Mouse (Mus musculus): ENCODE measurements around the gene Olfr524.
A peak's percentile ranks its signal among the peaks of the same experiment; 100 is the strongest.

Olfr524 gene

GRCm38 (mm10) chr7:140186646-140187620, 18.8 kb downstream of the Olfr524 start:
- peak; percentile 12 for DNase-seq (ENCODE audit: low spot score)

- DNase-seq (ENCODE audit: low spot score), result no peak
Observed at GRCm38 (mm10) chr7:140184206-140184605, 21.6 kb downstream of the Olfr524 start.

GRCm38 (mm10) chr7:140180692-140181091, 25.1 kb downstream of the Olfr524 start:
- no peak for DNase-seq (ENCODE audit: low spot score)

DNA sequence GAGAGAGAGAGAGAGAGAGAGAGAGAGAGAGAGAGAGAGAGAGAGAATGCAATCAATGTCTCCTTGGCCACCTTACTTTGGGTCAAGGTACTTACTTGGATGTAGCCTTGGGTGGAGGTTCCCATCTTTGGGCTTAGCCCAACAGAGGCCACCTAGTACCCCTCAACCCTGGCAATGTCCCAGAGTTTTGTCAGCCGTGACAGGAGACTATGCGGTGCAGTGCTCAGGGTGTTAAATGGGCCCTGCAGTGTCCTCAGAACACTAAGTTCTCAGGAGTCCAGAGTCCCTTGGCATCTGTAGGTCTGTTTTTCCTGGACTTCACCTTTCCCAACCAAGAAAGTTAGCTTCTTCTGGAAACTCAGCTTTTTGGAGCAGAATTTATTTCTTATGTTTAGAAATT, 26.6 kb downstream of the Olfr524 start:
- DNase-seq (ENCODE audit: low spot score), result no peak

GRCm38 (mm10) chr7:140172936-140173335, 32.8 kb downstream of the Olfr524 start, which contains the start of gene Olfr523:
Gene Olfr523 (plus strand): TSS chr7:140173217.
- no peak for DNase-seq (ENCODE audit: low spot score)

- no peak for DNase-seq (ENCODE audit: low spot score)
Observed at GRCm38 (mm10) chr7:140170863-140171262, 34.9 kb downstream of the Olfr524 start.

DNA sequence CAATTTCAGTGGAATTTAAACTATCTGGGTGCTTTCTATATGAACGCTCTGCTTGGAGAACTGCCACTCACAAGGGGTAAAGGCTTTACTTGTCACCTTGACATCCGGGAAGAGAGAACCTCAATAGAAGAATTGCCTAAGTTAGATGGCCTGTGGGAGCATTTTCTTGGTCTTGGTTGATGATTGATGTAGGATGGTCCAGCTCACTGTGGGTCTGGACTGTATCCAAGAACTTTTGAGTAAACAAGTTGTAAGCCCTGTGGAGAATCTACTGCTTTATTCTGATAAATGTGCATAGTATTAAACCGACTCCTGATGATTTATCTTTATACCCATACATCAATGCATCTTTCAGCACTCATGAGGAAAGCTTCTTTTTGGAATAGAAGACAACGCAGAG, 36.4 kb downstream of the Olfr524 start:
- DNase-seq (ENCODE audit: low spot score), result no peak

DNA sequence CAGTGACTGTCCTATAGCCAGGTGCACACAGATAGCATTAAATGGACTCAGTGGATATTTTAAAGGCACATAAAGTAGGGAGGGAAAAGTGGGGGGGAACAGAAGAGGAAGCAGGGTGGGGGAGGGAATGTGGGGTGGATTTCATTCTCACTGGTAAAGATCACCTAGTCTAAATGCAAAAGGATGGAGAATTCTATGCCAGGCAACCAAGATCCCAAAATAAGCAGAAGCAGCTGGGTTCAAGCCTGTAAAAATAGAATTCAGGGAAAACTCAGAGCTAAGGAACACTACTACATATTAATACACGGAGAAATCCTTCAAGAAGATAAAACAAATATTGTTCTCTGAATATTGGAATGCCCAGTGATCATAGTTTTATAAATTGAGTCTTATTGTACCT, 37.8 kb downstream of the Olfr524 start:
- no peak for DNase-seq (ENCODE audit: low spot score)

DNA sequence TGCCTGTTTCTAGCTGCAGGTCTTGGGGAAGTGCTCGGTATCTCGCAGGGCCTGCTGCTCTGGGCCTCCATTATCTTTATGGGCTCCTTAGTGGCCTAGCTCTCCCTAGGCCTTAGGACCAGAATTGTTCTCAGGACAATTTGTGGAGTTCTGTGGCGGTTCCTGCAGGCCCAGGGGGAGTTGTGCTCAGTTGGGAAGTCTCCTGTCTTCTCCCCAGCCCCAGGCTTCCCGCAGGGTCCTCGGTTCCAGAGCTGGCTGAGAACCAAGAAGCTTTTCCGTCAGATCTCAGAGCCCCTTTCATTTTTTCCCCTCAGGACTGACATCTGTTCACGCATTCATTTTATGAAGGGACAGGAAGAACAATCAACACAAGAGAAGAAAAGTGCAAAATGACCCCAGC, 41.1 kb downstream of the Olfr524 start, which contains the start of gene Olfr522:
Gene Olfr522, minus strand, starts transcription at position 101 of the 400 bp plus-strand sequence.
- DNase-seq (ENCODE audit: low spot score), result no peak

DNA sequence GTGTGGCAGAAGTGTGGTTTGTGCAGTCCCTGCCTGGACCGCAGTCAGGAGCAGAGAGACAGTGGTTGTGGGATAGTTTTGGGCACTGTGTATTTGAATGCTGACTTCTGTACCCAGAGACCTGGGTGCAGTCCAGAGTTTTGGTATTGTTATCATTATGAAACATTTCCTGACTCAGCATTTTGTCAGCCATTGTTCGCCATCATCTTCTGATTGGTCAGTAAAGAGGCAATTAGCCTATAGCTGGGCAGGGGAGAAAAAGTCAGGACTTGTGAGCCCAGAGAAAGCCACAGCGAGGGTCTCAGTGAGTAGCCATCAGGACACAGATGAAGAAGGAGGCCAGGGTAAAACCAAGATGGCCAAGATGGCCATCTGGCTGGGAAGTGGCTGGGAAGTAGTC, 45.4 kb downstream of the Olfr524 start:
- DNase-seq (ENCODE audit: low spot score), result no peak

- peak; percentile 49 for DNase-seq (ENCODE audit: low spot score)
Observed at GRCm38 (mm10) chr7:140154218-140154927, 51.4 kb downstream of the Olfr524 start, which contains the start of gene Sprn. Gene Sprn (minus strand): TSS chr7:140154877.

DNA sequence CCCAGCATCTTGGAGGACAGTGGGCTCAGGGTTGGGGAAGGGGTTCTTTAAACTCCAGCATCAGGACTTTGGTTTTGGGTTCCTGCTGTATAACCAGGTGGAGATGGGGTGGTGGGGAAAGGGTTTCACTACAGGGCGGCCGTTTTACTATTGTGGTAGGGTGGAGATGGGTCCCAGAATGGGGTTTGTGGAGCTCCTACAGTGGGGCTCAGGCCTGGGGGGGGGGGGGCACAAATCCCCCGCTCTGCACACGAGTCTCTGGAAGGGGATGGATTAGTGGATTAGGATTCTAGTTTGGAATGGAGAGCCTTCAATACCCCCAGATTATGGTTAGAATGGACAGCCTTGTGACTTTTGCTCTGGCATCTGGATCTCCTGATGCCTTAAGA, 51.9 kb downstream of the Olfr524 start:
- no peak for DNase-seq (ENCODE audit: low spot score)

- DNase-seq (ENCODE audit: low spot score), result peak; percentile 59
Observed at GRCm38 (mm10) chr7:140153383-140153782, 52.4 kb downstream of the Olfr524 start.

Data from retina, embryonic 14.5 days (tissue).